8 mouse cellular contexts compared by ENCODE assay signal in the genomic region with DNA sequence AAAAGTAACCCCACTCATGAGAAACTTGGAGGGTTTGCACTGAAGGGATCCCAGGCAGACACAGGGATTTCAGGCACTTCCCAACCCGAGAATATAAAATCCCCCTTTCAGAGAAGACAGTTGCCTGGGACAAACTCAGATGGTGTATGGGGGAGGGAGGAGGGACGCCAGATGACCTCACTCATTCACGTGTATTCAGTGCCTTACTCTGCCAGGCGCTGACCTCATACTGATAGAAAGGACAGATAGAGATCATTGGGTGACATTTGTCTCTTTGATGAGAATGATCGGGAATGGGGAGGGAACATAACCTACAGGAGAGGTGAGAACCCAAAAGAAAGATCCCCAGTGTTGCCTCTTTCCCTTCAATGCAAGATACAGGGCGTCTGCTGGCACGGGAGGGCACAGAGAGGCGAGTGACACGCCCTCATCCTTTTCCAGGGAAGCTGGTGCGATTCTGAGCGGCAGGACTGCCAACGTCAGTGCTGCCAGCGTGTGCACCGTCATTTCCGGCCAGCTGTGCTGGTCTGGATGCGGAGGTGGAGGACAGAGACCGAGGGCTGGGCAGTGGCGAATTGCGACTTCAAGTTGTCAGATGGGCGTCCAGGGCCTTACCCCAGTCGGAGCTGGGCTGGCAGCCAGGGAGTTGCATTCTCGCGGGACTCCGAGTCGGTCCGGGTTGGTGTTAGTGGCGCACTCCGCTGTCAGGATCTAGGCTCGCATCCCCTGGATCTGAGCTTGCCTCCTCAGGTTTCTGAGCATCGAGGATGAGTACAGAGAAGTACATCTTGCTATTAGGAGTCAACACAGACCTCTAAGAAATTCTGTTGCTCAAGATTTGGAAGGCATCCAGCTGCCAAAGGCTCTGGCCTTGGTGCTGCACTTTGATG. TPM values are rescaled to one million over a fixed set of nuclear protein-coding genes. Genes with fewer than 3 reads are reported as not detected.
A peak's percentile ranks its signal among the peaks of the same experiment; 100 is the strongest.
DNase-seq lines count a peak whose midpoint lies in the region; ATAC-seq and TF ChIP-seq lines count a peak whose summit lies in the region.

No protein-coding gene starts in this region.

- ATAC-seq in heart, embryonic 14.5 days (ENCODE audit: insufficient number of reproducible peaks, insufficient read depth, low FRiP score, low read depth), result 0 out of 2 replicates have a peak, but pooled peaks have one; percentile 18
- no peak for ATAC-seq in liver, embryonic 13.5 days (ENCODE audit: low read depth)

- no peak overlapping the region for H3K27ac ChIP-seq in bone marrow, adult 2 months (ENCODE audit: control insufficient read depth, insufficient read depth, low read depth, low read length, poor library complexity)
- H3K27ac ChIP-seq in forebrain, embryonic 10.5 days, result peak overlapping the region; percentile 71
- peak overlapping the region in 1 of 2 experiments; percentile 31; a peak in 1 of 4 replicates for H3K27ac ChIP-seq in heart, embryonic 14.5 days (replicated peaks in 1 of 2; ENCODE audit: control insufficient read depth in 1 of 2, insufficient read depth in 1 of 2, low read depth in 2 of 2, low read length in 2 of 2)
- no peak overlapping the region for H3K27ac ChIP-seq in liver, embryonic 13.5 days

- H3K36me3 ChIP-seq in forebrain, embryonic 10.5 days (replicated peaks), result no peaks in the 10 kb centered on the region
- no peaks in the 10 kb centered on the region for H3K36me3 ChIP-seq in heart, embryonic 14.5 days (ENCODE audit: control insufficient read depth, insufficient read depth, low read length)
- H3K36me3 ChIP-seq in liver, embryonic 13.5 days, result no peaks in the 10 kb centered on the region

- TF ChIP-seq POLR2A in bone marrow, adult 2 months (IDR thresholded peaks at IDR 0.05; ENCODE audit: borderline replicate concordance, control insufficient read depth, low read depth, low read length), result 0 out of 2 replicates have a peak, but pooled peaks have one; percentile 20

- DNase-seq in 3134 (ENCODE audit: extremely low read depth, insufficient read length, low spot score), result peak; percentile 92
- DNase-seq in forebrain, embryonic 10.5 days (ENCODE audit: extremely low spot score, low spot score), result peak; percentile 49
- DNase-seq in kidney, postnatal 10 days, result peak; percentile 81
- DNase-seq in liver, embryonic 13.5 days, result no peak
- DNase-seq in naive thymus-derived CD4-positive, alpha-beta T cell, adult 2 months (ENCODE audit: low read depth), result peak; percentile 36
- peak; percentile 44 to 75 for DNase-seq in urinary bladder, postnatal 4 days (ENCODE audit: low spot score in 2 of 2)

- peaks cover 6% of the 10 kb centered on the region; the same call in 1 of the 2 replicates for H3K9me3 ChIP-seq in forebrain, embryonic 10.5 days
- H3K9me3 ChIP-seq in heart, embryonic 14.5 days (ENCODE audit: control insufficient read depth, low read length), result no peaks in the 10 kb centered on the region
- no peaks in the 10 kb centered on the region for H3K9me3 ChIP-seq in liver, embryonic 13.5 days (replicated peaks)

- H3K4me3 ChIP-seq in bone marrow, adult 2 months (replicated peaks; ENCODE audit: control insufficient read depth, low read depth, low read length), result no peak overlapping the region
- peak overlapping the region; percentile 59 for H3K4me3 ChIP-seq in forebrain, embryonic 10.5 days
- peak overlapping the region; percentile 38 to 39 for H3K4me3 ChIP-seq in heart, embryonic 14.5 days (ENCODE audit: control insufficient read depth in 1 of 2, insufficient read depth in 1 of 2, low read depth in 1 of 2, low read length in 2 of 2)
- peak overlapping the region; percentile 26 for H3K4me3 ChIP-seq in liver, embryonic 13.5 days (replicated peaks)

- H3K4me2 ChIP-seq in heart, embryonic 14.5 days (ENCODE audit: low read length), result peak overlapping the region; percentile 82
- H3K4me2 ChIP-seq in liver, embryonic 13.5 days, result peak overlapping the region; percentile 47

- peaks cover 80% of the 10 kb centered on the region for H3K27me3 ChIP-seq in forebrain, embryonic 10.5 days (ENCODE audit: poor library complexity, severe bottlenecking)
- H3K27me3 ChIP-seq in heart, embryonic 14.5 days (ENCODE audit: control insufficient read depth, insufficient read depth, low read length), result peaks cover 22% of the 10 kb centered on the region; the same call in 1 of the 2 replicates
- H3K27me3 ChIP-seq in liver, embryonic 13.5 days, result peaks cover 80% of the 10 kb centered on the region

- peak overlapping the region; percentile 65 for H3K9ac ChIP-seq in heart, embryonic 14.5 days (ENCODE audit: low read length)
- H3K9ac ChIP-seq in liver, embryonic 13.5 days, result 0 out of 2 replicates have a peak overlapping the region, but pooled peaks have one; percentile 9

- WGBS in bone marrow, adult 2 months, result 3% methylated on average over 30 of the region's 30 CpGs
- WGBS in forebrain, embryonic 10.5 days, result 3% methylated on average over 30 of the region's 30 CpGs
- 2% methylated on average over 30 of the region's 30 CpGs for WGBS in heart, embryonic 14.5 days
- 2% methylated on average over 30 of the region's 30 CpGs for WGBS in liver, embryonic 13.5 days (ENCODE audit: insufficient replicate concordance)

- no peaks in the 10 kb centered on the region for H3K4me1 ChIP-seq in bone marrow, adult 2 months (ENCODE audit: control insufficient read depth, insufficient read depth, low read length)
- peaks cover 14% of the 10 kb centered on the region for H3K4me1 ChIP-seq in forebrain, embryonic 10.5 days
- H3K4me1 ChIP-seq in heart, embryonic 14.5 days (ENCODE audit: control insufficient read depth in 2 of 2, insufficient read depth in 2 of 2, low read length in 2 of 2), result peaks cover 9% of the 10 kb centered on the region in 2 experiments
- H3K4me1 ChIP-seq in liver, embryonic 13.5 days (replicated peaks), result peaks cover 5% of the 10 kb centered on the region

- no peak for TF ChIP-seq CTCF in bone marrow, adult 2 months (IDR thresholded peaks at IDR 0.05; ENCODE audit: control insufficient read depth, insufficient read depth, low read length)

RNA-seq across cellular contexts. Expression of gene Hid1, which starts 6.5 kb away (rescaled TPM):
- 3.4 and 4.3 TPM in 2 replicates for polyA plus RNA-seq in bone marrow, adult 2 months (2011; ENCODE audit: insufficient read depth, insufficient read length, low replicate concordance, missing spikeins)
- 16.2 and 18.2 TPM in 2 replicates for polyA plus RNA-seq in forebrain, embryonic 10.5 days (2016; fragmentation: Nextera tagmentation; extraction: Ambion mirVana)
- polyA plus RNA-seq in heart, embryonic 14.5 days (2014; fragmentation: Nextera tagmentation; extraction: Ambion mirVana), result 7.4 and 7.8 TPM in 2 replicates
- polyA plus RNA-seq in liver, embryonic 13.5 days (2015; fragmentation: Nextera tagmentation; extraction: Ambion mirVana), result 1.1 and 1.2 TPM in 2 replicates

RNA-seq across cellular contexts. Expression of gene Cdr2l, which starts 7.7 kb away (rescaled TPM):
- 1.4 and 3.1 TPM in 2 replicates for polyA plus RNA-seq in bone marrow, adult 2 months (2011; ENCODE audit: insufficient read depth, insufficient read length, low replicate concordance, missing spikeins)
- polyA plus RNA-seq in forebrain, embryonic 10.5 days (2016; fragmentation: Nextera tagmentation; extraction: Ambion mirVana), result 21.1 and 21.8 TPM in 2 replicates
- polyA plus RNA-seq in heart, embryonic 14.5 days (2014; fragmentation: Nextera tagmentation; extraction: Ambion mirVana), result 10.3 and 10.5 TPM in 2 replicates
- polyA plus RNA-seq in liver, embryonic 13.5 days (2015; fragmentation: Nextera tagmentation; extraction: Ambion mirVana), result 1.5 and 1.7 TPM in 2 replicates

RNA-seq across cellular contexts. Expression of gene Mrpl58, which starts 29.5 kb away (rescaled TPM):
- polyA plus RNA-seq in bone marrow, adult 2 months (2011; ENCODE audit: insufficient read depth, insufficient read length, low replicate concordance, missing spikeins), result 31.1 and 51.9 TPM in 2 replicates
- polyA plus RNA-seq in forebrain, embryonic 10.5 days (2016; fragmentation: Nextera tagmentation; extraction: Ambion mirVana), result 275 and 277 TPM in 2 replicates
- 191 and 195 TPM in 2 replicates for polyA plus RNA-seq in heart, embryonic 14.5 days (2014; fragmentation: Nextera tagmentation; extraction: Ambion mirVana)
- polyA plus RNA-seq in liver, embryonic 13.5 days (2015; fragmentation: Nextera tagmentation; extraction: Ambion mirVana), result 103 and 104 TPM in 2 replicates

RNA-seq across cellular contexts. Expression of gene Otop3, which starts 39.5 kb away (rescaled TPM):
- not detected in 2 replicates for polyA plus RNA-seq in bone marrow, adult 2 months (2011; ENCODE audit: insufficient read depth, insufficient read length, low replicate concordance, missing spikeins)
- polyA plus RNA-seq in forebrain, embryonic 10.5 days (2016; fragmentation: Nextera tagmentation; extraction: Ambion mirVana), result not detected in 2 replicates
- polyA plus RNA-seq in heart, embryonic 14.5 days (2014; fragmentation: Nextera tagmentation; extraction: Ambion mirVana), result not detected in 2 replicates
- polyA plus RNA-seq in liver, embryonic 13.5 days (2015; fragmentation: Nextera tagmentation; extraction: Ambion mirVana), result not detected in 2 replicates

RNA-seq across cellular contexts. Expression of gene Atp5h, which starts 45.7 kb away (rescaled TPM):
- polyA plus RNA-seq in bone marrow, adult 2 months (2011; ENCODE audit: insufficient read depth, insufficient read length, low replicate concordance, missing spikeins), result 316 and 521 TPM in 2 replicates
- polyA plus RNA-seq in forebrain, embryonic 10.5 days (2016; fragmentation: Nextera tagmentation; extraction: Ambion mirVana), result 877 and 886 TPM in 2 replicates
- 2,259 and 2,271 TPM in 2 replicates for polyA plus RNA-seq in heart, embryonic 14.5 days (2014; fragmentation: Nextera tagmentation; extraction: Ambion mirVana)
- polyA plus RNA-seq in liver, embryonic 13.5 days (2015; fragmentation: Nextera tagmentation; extraction: Ambion mirVana), result 633 and 650 TPM in 2 replicates
